Mouse (Mus musculus): ENCODE data around the gene Dnajc5.

Gene Dnajc5

GRCm38 (mm10) chr2:181509191-181509590, 11.1 kb upstream of the Dnajc5 start:
- no peak for DNase-seq (ENCODE audit: low read depth in 1 of 2, low spot score in 2 of 2)

- DNase-seq (ENCODE audit: low read depth in 1 of 2, low spot score in 2 of 2) = no peak
Observed at GRCm38 (mm10) chr2:181511231-181511630, 9.1 kb upstream of the Dnajc5 start.

- no peak for DNase-seq (ENCODE audit: low read depth in 1 of 2, low spot score in 2 of 2)
Observed at GRCm38 (mm10) chr2:181519201-181519600, 1.1 kb upstream of the Dnajc5 start.

GRCm38 (mm10) chr2:181520936-181521227, 597 bp downstream of the Dnajc5 start:
- no peak for DNase-seq (ENCODE audit: low read depth in 1 of 2, low spot score in 2 of 2)

GRCm38 (mm10) chr2:181521491-181521890, 1.2 kb downstream of the Dnajc5 start:
- DNase-seq (ENCODE audit: low read depth in 1 of 2, low spot score in 2 of 2) = no peak

- DNase-seq (ENCODE audit: low read depth in 1 of 2, low spot score in 2 of 2) = peak in 1 of 2 experiments; percentile 39
Observed at GRCm38 (mm10) chr2:181522811-181523210, 2.5 kb downstream of the Dnajc5 start.

- DNase-seq (ENCODE audit: low read depth in 1 of 2, low spot score in 2 of 2) = no peak
Observed at GRCm38 (mm10) chr2:181525526-181525925, 5.2 kb downstream of the Dnajc5 start.

- no peak for DNase-seq (ENCODE audit: low read depth in 1 of 2, low spot score in 2 of 2)
Observed at GRCm38 (mm10) chr2:181529076-181529475, 8.8 kb downstream of the Dnajc5 start.

- DNase-seq (ENCODE audit: low read depth in 1 of 2, low spot score in 2 of 2) = no peak
Observed at GRCm38 (mm10) chr2:181532589-181532988, 12.3 kb downstream of the Dnajc5 start.

- peak; percentile 34 to 50 for DNase-seq (ENCODE audit: low read depth in 1 of 2, low spot score in 2 of 2)
Observed at GRCm38 (mm10) chr2:181536410-181536809, 16.1 kb downstream of the Dnajc5 start.

- no peak for DNase-seq (ENCODE audit: low read depth in 1 of 2, low spot score in 2 of 2)
Observed at GRCm38 (mm10) chr2:181537444-181538047, 17.3 kb downstream of the Dnajc5 start.

GRCm38 (mm10) chr2:181541761-181542380, 21.6 kb downstream of the Dnajc5 start:
- no peak for DNase-seq (ENCODE audit: low read depth in 1 of 2, low spot score in 2 of 2)

GRCm38 (mm10) chr2:181546142-181546541, 25.9 kb downstream of the Dnajc5 start:
- DNase-seq (ENCODE audit: low read depth in 1 of 2, low spot score in 2 of 2) = no peak

- no peak for DNase-seq (ENCODE audit: low read depth in 1 of 2, low spot score in 2 of 2)
Observed at GRCm38 (mm10) chr2:181548227-181548626, 27.9 kb downstream of the Dnajc5 start.

- no peak for DNase-seq (ENCODE audit: low read depth in 1 of 2, low spot score in 2 of 2)
Observed at GRCm38 (mm10) chr2:181548682-181549081, 28.4 kb downstream of the Dnajc5 start.

- DNase-seq (ENCODE audit: low read depth in 1 of 2, low spot score in 2 of 2) = no peak
Observed at GRCm38 (mm10) chr2:181550233-181550632, 29.9 kb downstream of the Dnajc5 start.

GRCm38 (mm10) chr2:181553772-181554171, 33.5 kb downstream of the Dnajc5 start:
- DNase-seq (ENCODE audit: low read depth in 1 of 2, low spot score in 2 of 2) = no peak

- DNase-seq (ENCODE audit: low read depth in 1 of 2, low spot score in 2 of 2) = no peak
Observed at GRCm38 (mm10) chr2:181567338-181567737, 47.1 kb downstream of the Dnajc5 start.

- no peak for DNase-seq (ENCODE audit: low read depth in 1 of 2, low spot score in 2 of 2)
Observed at GRCm38 (mm10) chr2:181568272-181569008, 48.2 kb downstream of the Dnajc5 start.

GRCm38 (mm10) chr2:181569856-181570255, 49.6 kb downstream of the Dnajc5 start:
- no peak for DNase-seq (ENCODE audit: low read depth in 1 of 2, low spot score in 2 of 2)

GRCm38 (mm10) chr2:181570375-181570774, 50.1 kb downstream of the Dnajc5 start:
- DNase-seq (ENCODE audit: low read depth in 1 of 2, low spot score in 2 of 2) = no peak

GRCm38 (mm10) chr2:181570921-181571595, 50.8 kb downstream of the Dnajc5 start:
- no peak for DNase-seq (ENCODE audit: low read depth in 1 of 2, low spot score in 2 of 2)
